Mouse (Mus musculus): ENCODE measurements around the gene Fkrp. TPM values are rescaled to one million over a fixed set of nuclear protein-coding genes. Genes with fewer than 3 reads are reported as not detected.

The Fkrp gene
- 3.7 TPM for polyA plus RNA-seq (2017; shearing (Covaris generic))

DNA sequence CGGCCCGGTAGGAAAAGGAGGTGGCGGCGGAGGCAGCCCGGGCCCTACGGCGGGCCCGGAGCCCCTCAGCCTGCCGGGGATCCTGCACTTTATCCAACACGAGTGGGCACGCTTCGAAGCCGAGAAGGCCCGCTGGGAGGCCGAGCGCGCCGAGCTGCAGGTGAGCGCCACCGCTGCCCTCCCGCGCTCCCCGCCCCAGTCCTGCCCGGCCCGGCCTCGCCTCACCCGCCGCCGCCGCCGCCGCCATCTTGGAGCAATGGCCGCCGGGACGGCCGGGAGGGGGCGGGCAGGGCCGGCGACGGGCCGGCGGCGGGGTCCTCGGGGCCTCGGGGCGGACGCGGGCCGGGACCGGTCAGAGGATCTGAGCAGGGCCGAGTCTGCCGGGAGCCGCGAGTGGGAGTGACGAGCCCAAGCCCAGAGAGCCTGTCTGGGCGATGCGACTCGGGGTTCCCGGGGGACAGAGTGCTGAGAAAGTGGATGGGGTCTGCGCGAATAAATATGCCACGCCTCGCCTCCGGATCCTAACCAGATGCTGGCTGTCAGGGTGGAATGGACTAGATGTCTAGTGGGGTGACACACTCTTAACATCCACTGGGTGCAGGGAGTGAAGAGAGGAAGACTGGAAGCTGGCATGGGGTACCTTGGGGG lies at the start of gene Fkrp:
Gene Fkrp, minus strand, starts transcription at position 258 of the 648 bp plus-strand sequence.

DNA sequence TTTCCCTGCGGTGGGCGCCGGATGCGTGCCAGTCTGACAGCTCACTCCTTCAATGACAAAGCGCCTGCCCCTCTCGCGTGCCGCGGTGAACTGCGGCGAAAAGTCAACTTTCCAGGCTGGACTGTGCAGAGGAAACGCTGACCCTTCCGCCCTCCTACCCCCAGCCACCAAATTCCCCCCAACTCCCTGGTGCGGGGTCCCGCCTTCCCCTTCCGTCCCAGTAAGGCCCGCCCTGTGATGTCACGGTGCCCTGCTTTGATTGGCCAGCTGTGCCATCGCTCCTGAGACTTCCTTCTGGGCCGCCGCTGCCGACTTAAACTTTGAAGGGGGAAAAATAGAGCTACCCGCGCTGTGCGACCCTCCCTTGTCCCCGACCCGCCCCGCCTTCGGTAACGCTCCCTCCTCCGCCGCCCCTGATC lies 26.1 kb upstream of the Fkrp start, which contains the start of gene Prkd2:
Gene Prkd2, plus strand, starts transcription at position 258 of the 419 bp plus-strand sequence.

DNA sequence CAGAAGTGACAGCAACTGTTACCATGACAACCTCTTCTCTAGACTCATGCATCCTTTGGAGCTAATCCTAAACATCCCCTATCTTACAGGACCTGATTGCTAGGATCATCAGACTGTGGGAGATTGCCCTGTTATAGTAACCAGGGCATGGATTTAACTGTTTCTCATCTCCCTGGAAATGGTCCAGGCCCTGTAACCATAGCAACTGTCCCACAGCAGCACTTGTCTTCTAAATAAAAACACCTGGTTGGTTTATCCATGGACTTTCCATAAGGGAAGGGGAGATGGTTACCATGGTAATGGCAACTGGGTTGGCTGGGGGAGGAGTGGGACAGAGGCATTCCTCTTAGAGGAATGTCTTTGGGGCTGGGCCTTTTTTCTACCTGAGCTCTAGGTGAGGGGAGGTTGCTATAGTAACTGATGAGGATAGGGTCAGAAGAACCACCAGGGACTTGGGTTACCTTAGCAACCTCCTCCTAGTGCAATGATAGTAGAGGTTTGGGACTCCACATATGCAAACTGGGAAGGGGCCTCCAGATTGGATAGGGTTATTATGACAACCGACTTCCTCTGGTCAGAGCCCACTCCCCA lies 1.1 kb downstream of the Fkrp start, which contains the start of gene Strn4:
Gene Strn4, plus strand, starts transcription at position 539 of the 591 bp plus-strand sequence.

DNA sequence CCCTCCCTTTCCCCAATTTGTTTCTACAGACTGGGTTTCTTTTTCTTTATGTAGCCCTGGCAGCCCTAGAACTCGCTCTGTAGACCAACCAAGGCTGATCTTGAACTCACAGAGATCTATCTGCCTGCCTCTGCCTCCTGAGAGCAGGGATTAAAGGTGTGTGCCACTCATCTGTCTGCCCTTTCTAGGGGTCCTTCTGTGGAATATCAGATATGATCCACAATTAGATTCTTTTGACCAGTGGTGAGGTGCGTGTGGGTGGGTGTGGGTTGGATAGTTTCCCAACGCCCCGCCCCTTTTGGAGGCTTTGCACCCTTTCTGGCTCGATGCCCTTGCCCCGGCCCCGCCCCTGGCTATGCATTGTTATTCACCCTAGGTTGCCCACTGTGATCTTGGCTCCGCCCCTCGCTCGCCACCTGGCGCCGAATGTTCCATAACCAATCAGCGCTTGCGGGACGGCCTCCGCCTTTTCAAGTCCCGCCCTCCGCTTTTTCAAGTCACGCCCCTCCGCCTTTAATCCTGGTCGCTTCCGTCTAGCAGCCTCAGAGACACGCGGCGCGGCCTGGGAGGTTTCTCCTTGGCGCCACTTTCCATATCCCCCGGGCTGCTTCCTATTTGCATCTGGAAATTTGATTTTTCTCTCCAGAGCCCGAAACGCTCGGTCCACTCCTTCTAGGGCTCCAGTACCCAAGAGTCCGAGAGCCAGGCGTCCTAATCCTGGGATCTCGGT lies 35.5 kb downstream of the Fkrp start, which contains the start of gene Slc1a5:
Gene Slc1a5, plus strand, starts transcription at position 516 of the 730 bp plus-strand sequence.

Other genes starting within 250 kb of the Fkrp start
- gene Arhgap35, start 201.7 kb downstream of the Fkrp start, polyA plus RNA-seq (2017; shearing (Covaris generic)), result 3.4 TPM
- 1.4 TPM for gene Ceacam15, start 141.0 kb downstream of the Fkrp start, polyA plus RNA-seq (2017; shearing (Covaris generic))
- gene Ceacam9, start 94.8 kb downstream of the Fkrp start, polyA plus RNA-seq (2017; shearing (Covaris generic)), result not detected
- 236 TPM for gene Ap2s1, start 78.3 kb downstream of the Fkrp start, polyA plus RNA-seq (2017; shearing (Covaris generic))
- 56.6 TPM for gene Slc1a5, start 35.4 kb downstream of the Fkrp start, polyA plus RNA-seq (2017; shearing (Covaris generic))
- 14.1 TPM for gene Strn4, start 843 bp downstream of the Fkrp start, polyA plus RNA-seq (2017; shearing (Covaris generic))
- gene Prkd2, start 26.2 kb upstream of the Fkrp start, polyA plus RNA-seq (2017; shearing (Covaris generic)), result 247 TPM
- gene Dact3, start 58.6 kb upstream of the Fkrp start, polyA plus RNA-seq (2017; shearing (Covaris generic)), result not detected
- gene Gng8, start 75.1 kb upstream of the Fkrp start, polyA plus RNA-seq (2017; shearing (Covaris generic)), result not detected
- gene Ptgir, start 89.8 kb upstream of the Fkrp start, polyA plus RNA-seq (2017; shearing (Covaris generic)), result 7.3 TPM
- gene Calm3, start 107.4 kb upstream of the Fkrp start, polyA plus RNA-seq (2017; shearing (Covaris generic)), result 73.4 TPM
- not detected for gene Pnmal2, start 128.0 kb upstream of the Fkrp start, polyA plus RNA-seq (2017; shearing (Covaris generic))
- not detected for gene Pnmal1, start 142.9 kb upstream of the Fkrp start, polyA plus RNA-seq (2017; shearing (Covaris generic))
- 4.1 TPM for gene Gm42372, start 166.4 kb upstream of the Fkrp start, polyA plus RNA-seq (2017; shearing (Covaris generic))
- 0.05 TPM for gene Ccdc8, start 176.0 kb upstream of the Fkrp start, polyA plus RNA-seq (2017; shearing (Covaris generic))
- 120 TPM for gene Ppp5c, start 211.2 kb upstream of the Fkrp start, polyA plus RNA-seq (2017; shearing (Covaris generic))
- gene Hif3a, start 245.7 kb upstream of the Fkrp start, polyA plus RNA-seq (2017; shearing (Covaris generic)), result 1.7 TPM

Data from CD4-positive, CD25-positive, alpha-beta regulatory T cell, adult 9 weeks (primary cell).